Mouse (Mus musculus): ENCODE measurements around the gene Srpr. TPM values are rescaled to one million over a fixed set of nuclear protein-coding genes. Genes with fewer than 3 reads are reported as not detected.

The Srpr gene
- total and polyA plus RNA-seq, 3 experiments, result 42.9 to 113 (median 63.5) TPM

- Histone ChIP-seq H3K79me2 (ENCODE audit: control insufficient read depth, insufficient read depth, low read length, poor library complexity) (no peaks in the 10 kb centered on the region), H3K9me3 (replicated peaks; ENCODE audit: insufficient read depth, low read length) (no peaks in the 10 kb centered on the region), H3K9ac (ENCODE audit: control insufficient read depth, low read depth, low read length, poor library complexity, severe bottlenecking) (no peak overlapping the region), H3K27me3 (ENCODE audit: control insufficient read depth in 1 of 2, insufficient read depth in 2 of 2, low read length in 2 of 2) (no peaks in the 10 kb centered on the region), H3K4me1 (ENCODE audit: control insufficient read depth in 1 of 2, insufficient read depth in 2 of 2, low read length in 2 of 2) (no peaks in the 10 kb centered on the region), H3K27ac (ENCODE audit: control insufficient read depth, low read depth, low read length) (no peak overlapping the region), H3K4me3 (ENCODE audit: control insufficient read depth in 1 of 2, insufficient read depth in 1 of 2, low read depth in 2 of 2, low read length in 2 of 2) (no peak overlapping the region), H3K36me3 (ENCODE audit: control insufficient read depth in 1 of 2, insufficient read depth in 2 of 2, low read length in 2 of 2) (peaks cover 0 to 2% of the 10 kb centered on the region in 2 experiments; a peak in 2 of 4 replicates)
- TF ChIP-seq SIN3A (IDR thresholded peaks at IDR 0.05; ENCODE audit: low read length) (no peak), BHLHE40 (IDR thresholded peaks at IDR 0.05; ENCODE audit: borderline replicate concordance, low read depth, low read length) (no peak), RAD21 (IDR thresholded peaks at IDR 0.05; ENCODE audit: low read depth, low read length) (no peak), CHD1 (IDR thresholded peaks at IDR 0.05; ENCODE audit: low read depth, low read length) (no peak), ETS1 (IDR thresholded peaks at IDR 0.05; ENCODE audit: low read depth, low read length) (no peak), EP300 (IDR thresholded peaks at IDR 0.05; ENCODE audit: low read depth in 1 of 2, low read length in 2 of 2) (no peak), POLR2AphosphoS5 (IDR thresholded peaks at IDR 0.05; ENCODE audit: borderline replicate concordance, low read depth, low read length) (no peak), ZKSCAN1 (IDR thresholded peaks at IDR 0.05; ENCODE audit: low read depth, low read length) (no peak), MYC (IDR thresholded peaks at IDR 0.05; ENCODE audit: low read depth, low read length) (no peak), MXI1 (IDR thresholded peaks at IDR 0.05; ENCODE audit: low read depth, low read length) (no peak)
- DNase-seq (ENCODE audit: low read depth, low spot score), result no peak
Observed at GRCm38 (mm10) chr9:35238915-35239571, 39.1 kb downstream of the Srpr start.

DNA sequence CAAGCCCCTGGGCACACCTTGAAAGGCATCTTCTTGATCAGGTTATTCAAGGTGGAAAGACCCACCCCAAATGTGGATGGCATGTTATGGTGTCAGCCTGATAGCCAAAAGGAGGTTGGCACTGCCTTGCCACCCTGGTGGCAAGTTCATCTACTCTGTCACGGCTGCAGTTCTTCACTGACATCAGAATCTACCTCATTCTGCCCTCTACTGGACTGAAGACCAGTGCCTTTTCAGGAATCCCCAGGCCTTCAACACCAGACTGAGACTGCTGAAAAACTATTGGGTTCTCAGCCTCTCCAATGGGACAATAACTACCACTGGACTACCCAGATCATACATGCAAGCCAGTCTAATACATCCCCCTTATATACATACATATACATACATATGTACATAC is 39.8 kb downstream of the Srpr start:
- no peaks in the 10 kb centered on the region; a peak in 1 of 4 replicates for H3K36me3 ChIP-seq (ENCODE audit: control insufficient read depth in 1 of 2, insufficient read depth in 2 of 2, low read length in 2 of 2)
- no peak for DNase-seq (ENCODE audit: low read depth, low spot score)

GRCm38 (mm10) chr9:35247405-35247804 is 47.4 kb downstream of the Srpr start:
- Histone ChIP-seq H3K4me1 (ENCODE audit: control insufficient read depth in 1 of 2, insufficient read depth in 2 of 2, low read length in 2 of 2) (no peaks in the 10 kb centered on the region), H3K79me2 (ENCODE audit: control insufficient read depth, insufficient read depth, low read length, poor library complexity) (peaks cover 1% of the 10 kb centered on the region; the same call in 1 of the 2 replicates), H3K9me3 (replicated peaks; ENCODE audit: insufficient read depth, low read length) (no peaks in the 10 kb centered on the region), H3K36me3 (ENCODE audit: control insufficient read depth in 1 of 2, insufficient read depth in 2 of 2, low read length in 2 of 2) (no peaks in the 10 kb centered on the region; a peak in 2 of 4 replicates), H3K27ac (ENCODE audit: control insufficient read depth, low read depth, low read length) (no peak overlapping the region), H3K9ac (ENCODE audit: control insufficient read depth, low read depth, low read length, poor library complexity, severe bottlenecking) (no peak overlapping the region), H3K4me3 (ENCODE audit: control insufficient read depth in 1 of 2, insufficient read depth in 1 of 2, low read depth in 2 of 2, low read length in 2 of 2) (no peak overlapping the region), H3K27me3 (ENCODE audit: control insufficient read depth in 1 of 2, insufficient read depth in 2 of 2, low read length in 2 of 2) (no peaks in the 10 kb centered on the region)
- DNase-seq (ENCODE audit: low read depth, low spot score), result no peak
- TF ChIP-seq ZKSCAN1 (IDR thresholded peaks at IDR 0.05; ENCODE audit: low read depth, low read length) (no peak), ELF1 (IDR thresholded peaks at IDR 0.05; ENCODE audit: low read depth, low read length) (no peak), MEF2A (IDR thresholded peaks at IDR 0.05; ENCODE audit: extremely low read depth, insufficient replicate concordance, low read depth, low read length, poor library complexity, severe bottlenecking) (no peak), NRF1 (IDR thresholded peaks at IDR 0.05; ENCODE audit: insufficient read depth, low read depth, low read length, poor library complexity, severe bottlenecking) (no peak), JUND (IDR thresholded peaks at IDR 0.05; ENCODE audit: low read depth, low read length) (no peak), UBTF (IDR thresholded peaks at IDR 0.05; ENCODE audit: borderline replicate concordance, insufficient read depth, low read depth, low read length) (no peak), MAFK (IDR thresholded peaks at IDR 0.05; ENCODE audit: borderline replicate concordance, low read depth, low read length) (no peak), USF2 (IDR thresholded peaks at IDR 0.05; ENCODE audit: borderline replicate concordance in 1 of 2, insufficient read depth in 1 of 2, low read depth in 1 of 2, low read length in 2 of 2) (no peak), SMC3 (IDR thresholded peaks at IDR 0.05; ENCODE audit: low read depth, low read length) (no peak), RCOR1 (IDR thresholded peaks at IDR 0.05; ENCODE audit: low read depth, low read length) (no peak), RAD21 (IDR thresholded peaks at IDR 0.05; ENCODE audit: low read depth, low read length) (no peak), HCFC1 (IDR thresholded peaks at IDR 0.05; ENCODE audit: low read depth, low read length) (no peak), GABPA (IDR thresholded peaks at IDR 0.05; ENCODE audit: low read depth, low read length) (no peak)

More for the DNA sequence above, 39.8 kb downstream of the Srpr start:
- no peaks in the 10 kb centered on the region for H3K4me1 ChIP-seq (ENCODE audit: control insufficient read depth in 1 of 2, insufficient read depth in 2 of 2, low read length in 2 of 2)
- no peak overlapping the region for H3K9ac ChIP-seq (ENCODE audit: control insufficient read depth, low read depth, low read length, poor library complexity, severe bottlenecking)
- H3K27ac ChIP-seq (ENCODE audit: control insufficient read depth, low read depth, low read length), result no peak overlapping the region
- H3K9me3 ChIP-seq (replicated peaks; ENCODE audit: insufficient read depth, low read length), result no peaks in the 10 kb centered on the region
- no peaks in the 10 kb centered on the region for H3K27me3 ChIP-seq (ENCODE audit: control insufficient read depth in 1 of 2, insufficient read depth in 2 of 2, low read length in 2 of 2)
- H3K79me2 ChIP-seq (ENCODE audit: control insufficient read depth, insufficient read depth, low read length, poor library complexity), result no peaks in the 10 kb centered on the region
- H3K4me3 ChIP-seq (ENCODE audit: control insufficient read depth in 1 of 2, insufficient read depth in 1 of 2, low read depth in 2 of 2, low read length in 2 of 2), result no peak overlapping the region
- TF ChIP-seq BHLHE40 (IDR thresholded peaks at IDR 0.05; ENCODE audit: borderline replicate concordance, low read depth, low read length) (no peak), CTCF (IDR thresholded peaks at IDR 0.05 in 2 of 3, conservative IDR thresholded peaks at IDR 0.05 in 1 of 3; ENCODE audit: control insufficient read depth in 1 of 3, insufficient read depth in 1 of 3, low read depth in 2 of 3, low read length in 3 of 3, poor library complexity in 1 of 3, severe bottlenecking in 1 of 3) (peak in 1 of 3 experiments; percentile 15; a peak in 1 of 6 replicates), TAL1 (IDR thresholded peaks at IDR 0.05; ENCODE audit: low read length) (no peak), GATA1 (IDR thresholded peaks at IDR 0.05; ENCODE audit: low read depth, low read length) (no peak), GABPA (IDR thresholded peaks at IDR 0.05; ENCODE audit: low read depth, low read length) (no peak), SMC3 (IDR thresholded peaks at IDR 0.05; ENCODE audit: low read depth, low read length) (peak; percentile 24), SIN3A (IDR thresholded peaks at IDR 0.05; ENCODE audit: low read length) (no peak)

Measured in MEL (cell line).